Mouse (Mus musculus) central nervous system, embryonic 11.5 days (tissue): ENCODE data around the gene Gm3468. TPM values are rescaled to one million over a fixed set of nuclear protein-coding genes. Genes with fewer than 3 reads are reported as not detected.

Experiments
- polyA plus RNA-seq: library from polyadenylated mRNA; depleted of rRNA; stranded (reverse); fragments of >200 nt; gene quantifications from 2 replicates; pipeline ENCODE4 v1.2.3, GENCODE M21; 2012; rRNA removed

Gm3468 gene
- polyA plus RNA-seq, result 3.0 and 6.8 TPM in 2 replicates

GRCm38 (mm10) chr14:6108272-6108925, at the start of gene Gm3468:
TSS of gene Gm3468 (minus strand) at chr14:6108665.

GRCm38 (mm10) chr14:6125707-6126106, 17.2 kb upstream of the Gm3468 start, which contains the start of gene Gm3476:
TSS of gene Gm3476 (minus strand) at chr14:6125807.

GRCm38 (mm10) chr14:6093842-6094241, 14.6 kb downstream of the Gm3468 start, which contains the start of gene Gm8206:
TSS of gene Gm8206 (minus strand) at chr14:6093942.

GRCm38 (mm10) chr14:6058167-6058566, 50.3 kb downstream of the Gm3468 start, which contains the start of gene Gm6337:
TSS of gene Gm6337 (minus strand) at chr14:6058267.

Other genes starting within 250 kb of the Gm3468 start
- gene Gm8237, start 228.3 kb downstream of the Gm3468 start, polyA plus RNA-seq, result 0.07 and 0.16 TPM in 2 replicates
- 0.26 and 0.80 TPM in 2 replicates for gene Gm3248, start 146.9 kb downstream of the Gm3468 start, polyA plus RNA-seq
- not detected in 2 replicates for gene Gm3453, start 129.5 kb downstream of the Gm3468 start, polyA plus RNA-seq
- not detected in 2 replicates for gene Gm6337, start 50.4 kb downstream of the Gm3468 start, polyA plus RNA-seq
- gene Gm8206, start 14.7 kb downstream of the Gm3468 start, polyA plus RNA-seq, result 1.1 TPM in 2 replicates
- not detected in 2 replicates for gene Gm3476, start 17.1 kb upstream of the Gm3468 start, polyA plus RNA-seq
- gene Gm21560, start 110.6 kb upstream of the Gm3468 start, polyA plus RNA-seq, result not detected in 2 replicates
- gene Gm3411, start 178.6 kb upstream of the Gm3468 start, polyA plus RNA-seq, result 0.83 and 1.4 TPM in 2 replicates
- gene Gm21103, start 196.2 kb upstream of the Gm3468 start, polyA plus RNA-seq, result not detected in 2 replicates
- gene Gm3618, start 235.0 kb upstream of the Gm3468 start, polyA plus RNA-seq, result not detected in 2 replicates